Mouse (Mus musculus) heart, postnatal 10 days (tissue): ENCODE data around the gene Mfap4. TPM values are rescaled to one million over a fixed set of nuclear protein-coding genes. Genes with fewer than 3 reads are reported as not detected.

ENCODE experiments used
- DNase-seq, 2 experiments: peaks; one replicate each; pipeline ENCODE4 v3.0.0; 2021
- intact Hi-C: fragments of 180-260 bp; cut with DNase I; formaldehyde crosslinking; loops from one replicate; pipeline ENCODE4 v1.15.1; 2025
- total RNA-seq, 2 experiments: library from RNA; stranded (reverse); gene quantifications; 2 replicates each; pipeline ENCODE4 v1.2.3; 2021

Mfap4 gene
- total RNA-seq, 2 experiments from 2014 or later: 112 to 142 TPM

- DNase-seq: no peak
- intact Hi-C loops: no loop called here
These were observed 3.8 kb upstream of the Mfap4 start for GRCm38 (mm10) chr11:61481239-61482090.

DNA sequence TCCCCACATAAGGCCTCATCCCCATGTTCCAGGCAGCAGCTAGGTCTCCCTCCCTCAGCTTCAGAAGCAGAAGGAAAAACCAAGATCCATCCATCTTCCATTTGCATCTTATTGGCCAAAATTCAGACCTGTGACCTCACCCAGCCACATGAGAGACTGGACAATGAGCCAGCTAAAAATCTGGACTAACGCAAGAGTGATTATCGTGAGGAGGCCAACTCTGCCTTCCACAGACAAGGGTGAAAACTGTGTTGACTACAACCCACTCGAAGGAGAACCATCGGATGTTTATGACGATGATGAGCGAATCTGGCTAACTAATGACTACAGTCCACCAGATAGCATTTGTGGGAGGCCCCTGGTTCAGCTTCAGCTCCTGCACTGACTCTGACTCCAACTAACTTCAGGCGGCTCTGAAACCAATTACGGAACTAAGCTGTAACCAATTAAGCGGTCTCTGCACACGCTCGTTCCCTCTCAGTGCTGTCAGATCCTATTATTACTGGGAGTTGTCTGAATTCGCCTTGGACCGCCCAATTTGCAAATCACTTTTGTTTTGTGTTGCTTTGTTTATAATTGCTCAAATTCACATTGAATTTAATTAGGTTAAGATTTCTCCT lies 1.9 kb upstream of the Mfap4 start:
- peak in 1 of 2 experiments; percentile 45 for DNase-seq
- intact Hi-C loops: no loop called here

- intact Hi-C loops: no loop called here
- DNase-seq: no peak
These were observed 997 bp upstream of the Mfap4 start for GRCm38 (mm10) chr11:61484256-61484612.

DNA sequence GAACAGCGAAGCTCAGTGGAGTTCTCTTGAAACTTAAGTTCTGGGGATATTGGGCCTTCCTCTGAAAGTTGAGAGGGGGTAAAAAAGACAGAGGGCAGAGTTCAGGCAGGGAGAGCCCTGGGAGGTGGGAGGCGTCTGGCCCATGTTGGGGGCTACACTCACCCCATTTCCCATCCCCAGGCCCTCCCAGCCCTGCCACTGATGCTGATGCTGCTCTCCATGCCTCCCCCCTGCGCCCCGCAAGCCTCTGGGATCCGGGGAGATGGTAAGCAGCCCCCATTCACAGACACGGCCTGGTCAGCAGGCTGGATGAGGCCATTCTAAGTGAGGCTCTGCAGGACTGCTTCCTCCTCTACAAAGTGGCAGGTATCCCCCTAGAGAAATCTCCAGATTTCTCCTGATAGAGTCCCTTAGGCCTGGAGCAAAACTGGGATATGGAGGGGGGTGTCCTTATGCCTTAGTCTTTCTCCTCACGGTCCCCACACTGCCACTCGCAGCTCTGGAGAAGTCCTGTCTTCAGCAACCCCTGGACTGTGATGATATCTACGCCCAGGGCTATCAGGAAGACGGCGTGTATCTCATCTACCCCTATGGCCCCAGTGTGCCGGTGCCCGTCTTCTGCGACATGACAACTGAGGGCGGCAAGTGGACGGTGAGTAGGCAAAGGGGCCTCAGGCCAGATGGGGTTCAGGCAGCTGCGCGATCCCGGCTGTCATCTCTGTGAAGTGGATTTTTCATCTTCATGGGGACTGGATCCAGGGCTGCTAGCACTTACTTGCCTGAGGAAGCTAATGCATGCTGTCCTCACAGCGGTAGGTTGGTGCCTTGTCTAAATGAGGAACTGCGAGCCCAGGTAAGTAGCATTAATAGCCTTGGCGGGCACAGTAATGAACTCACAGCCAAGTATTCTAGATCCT lies 568 bp downstream of the Mfap4 start:
- DNase-seq: no peak
- intact Hi-C loops: no loop called here

DNA sequence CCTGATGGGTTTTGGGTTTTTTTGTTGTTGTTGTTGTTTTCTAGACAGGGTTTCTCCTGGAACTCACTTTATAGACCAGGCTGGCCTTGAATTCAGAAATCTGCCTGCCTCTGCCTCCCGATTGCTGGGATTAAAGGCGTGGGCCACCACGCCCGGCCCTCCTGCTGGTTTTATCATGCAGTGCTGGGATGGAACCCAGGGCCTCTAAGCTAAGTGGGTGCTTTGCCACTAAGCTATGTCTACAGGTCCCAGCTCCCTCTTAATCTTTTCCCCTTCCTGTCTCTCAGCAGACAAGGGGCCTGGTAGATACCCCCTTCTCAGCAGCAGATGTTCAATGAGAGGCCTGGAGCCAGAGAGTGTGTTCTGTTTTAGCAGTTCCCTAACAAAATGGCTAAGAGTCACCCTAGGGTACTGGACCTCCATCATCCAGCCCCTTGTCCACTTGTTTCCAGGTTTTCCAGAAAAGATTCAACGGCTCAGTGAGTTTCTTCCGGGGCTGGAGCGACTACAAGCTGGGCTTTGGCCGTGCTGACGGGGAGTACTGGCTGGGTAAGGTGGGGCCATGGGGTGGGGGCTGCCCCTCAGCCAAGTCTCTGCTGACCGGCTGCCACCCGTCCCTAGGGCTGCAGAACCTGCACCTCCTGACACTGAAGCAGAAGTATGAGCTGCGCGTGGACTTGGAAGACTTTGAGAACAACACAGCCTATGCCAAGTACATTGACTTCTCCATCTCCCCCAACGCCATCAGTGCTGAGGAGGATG lies 1.4 kb downstream of the Mfap4 start:
- DNase-seq: no peak
- intact Hi-C loops: no loop called here

DNA sequence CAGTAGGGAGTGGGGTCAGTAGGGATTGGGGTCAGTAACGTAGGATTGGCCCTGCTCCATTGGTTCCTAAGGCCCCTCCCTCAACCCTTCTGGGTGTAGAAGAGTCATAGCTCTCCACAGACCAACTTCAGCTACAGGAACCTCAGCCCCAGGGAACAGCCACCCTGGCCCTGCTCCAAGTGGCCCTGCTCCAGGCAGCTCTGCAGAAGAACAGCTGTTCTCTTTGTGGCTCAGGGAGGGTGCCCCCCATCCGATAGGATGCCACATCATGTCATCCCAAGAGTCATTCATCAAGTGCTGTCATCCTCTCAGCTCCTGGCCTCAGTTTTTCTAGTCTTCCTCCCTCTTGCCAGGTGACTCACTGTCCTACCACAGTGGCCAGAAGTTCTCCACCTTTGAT lies 2.2 kb downstream of the Mfap4 start:
- intact Hi-C loops: no loop called here
- DNase-seq: peak; percentile 78 to 80

- intact Hi-C loops: no loop called here
- DNase-seq: no peak
These were observed 2.7 kb downstream of the Mfap4 start for GRCm38 (mm10) chr11:61487936-61488335.

DNA sequence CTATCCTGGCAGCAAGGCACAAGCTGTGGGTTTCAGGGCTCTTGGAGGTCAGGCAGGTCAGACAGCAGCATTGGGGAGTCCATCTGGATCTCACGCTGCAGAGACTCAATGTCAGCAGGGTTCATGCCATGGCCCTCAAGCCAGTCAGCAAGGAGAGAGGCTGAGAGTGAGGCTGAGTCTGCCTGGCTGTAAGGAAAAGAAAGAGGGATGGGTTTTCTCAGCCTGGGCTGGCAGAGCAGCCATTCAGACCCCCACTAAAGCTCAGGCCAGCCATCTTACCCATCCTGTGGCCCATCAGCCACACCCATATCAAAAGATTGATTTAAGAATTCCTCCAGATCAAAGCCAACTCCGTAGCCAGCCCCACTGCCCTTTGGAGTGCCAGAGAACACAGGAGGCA lies 3.9 kb downstream of the Mfap4 start:
- no peak for DNase-seq
- intact Hi-C loops: no loop called here

DNA sequence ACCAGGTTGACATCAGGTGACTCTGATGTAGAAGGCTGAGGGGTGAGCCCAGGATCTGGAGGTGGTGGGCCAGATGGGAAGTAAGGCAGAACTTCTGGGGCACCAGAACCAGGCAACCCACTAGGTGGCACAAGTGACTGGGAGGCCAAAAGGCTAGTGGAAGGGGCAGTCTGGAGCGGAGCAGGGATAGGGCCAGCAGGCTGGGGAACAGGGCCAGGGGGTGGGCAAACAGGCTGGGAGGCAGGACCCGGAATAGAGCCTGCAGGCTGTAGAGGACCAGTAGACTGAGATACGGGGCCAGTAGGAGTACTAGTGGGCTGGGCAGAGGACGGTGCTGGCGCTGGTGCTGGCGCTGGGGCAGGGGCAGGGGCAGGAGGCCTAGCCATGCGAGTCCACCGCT lies 4.6 kb downstream of the Mfap4 start:
- no peak for DNase-seq
- intact Hi-C loops: no loop called here

DNA sequence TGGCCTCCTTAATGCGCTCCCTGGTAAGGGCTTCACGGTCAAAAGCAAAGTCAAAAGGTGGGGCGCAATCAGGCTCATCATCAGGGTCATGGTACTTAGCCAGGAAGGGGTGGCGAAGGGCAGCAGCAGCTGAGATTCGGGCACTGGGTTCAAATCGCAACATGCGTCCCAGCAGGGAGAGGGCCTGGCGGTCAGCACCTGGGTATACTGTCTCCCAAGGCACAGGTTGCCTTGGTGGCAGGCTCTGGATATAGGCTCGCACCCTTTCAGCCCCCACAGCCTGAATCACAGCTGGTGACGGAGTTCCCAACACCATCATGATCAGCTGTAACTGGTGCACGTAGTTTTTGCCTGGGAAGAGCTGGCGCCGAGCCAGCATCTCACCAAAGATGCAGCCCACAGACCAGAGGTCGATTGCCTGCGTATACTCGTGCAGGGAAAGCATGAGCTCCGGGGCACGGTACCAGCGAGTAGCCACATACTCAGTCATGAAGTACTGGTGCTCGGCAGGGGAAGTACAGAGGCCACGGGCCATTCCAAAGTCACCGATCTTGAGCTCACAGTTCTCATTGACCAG lies 5.8 kb downstream of the Mfap4 start:
- DNase-seq: no peak
- intact Hi-C loops: no loop called here

- no peak for DNase-seq
- intact Hi-C loops: no loop called here
These were observed 7.6 kb downstream of the Mfap4 start for GRCm38 (mm10) chr11:61492749-61493401.

- intact Hi-C loops: no loop called here
These were observed 8.4 kb downstream of the Mfap4 start for GRCm38 (mm10) chr11:61493525-61494128.

DNA sequence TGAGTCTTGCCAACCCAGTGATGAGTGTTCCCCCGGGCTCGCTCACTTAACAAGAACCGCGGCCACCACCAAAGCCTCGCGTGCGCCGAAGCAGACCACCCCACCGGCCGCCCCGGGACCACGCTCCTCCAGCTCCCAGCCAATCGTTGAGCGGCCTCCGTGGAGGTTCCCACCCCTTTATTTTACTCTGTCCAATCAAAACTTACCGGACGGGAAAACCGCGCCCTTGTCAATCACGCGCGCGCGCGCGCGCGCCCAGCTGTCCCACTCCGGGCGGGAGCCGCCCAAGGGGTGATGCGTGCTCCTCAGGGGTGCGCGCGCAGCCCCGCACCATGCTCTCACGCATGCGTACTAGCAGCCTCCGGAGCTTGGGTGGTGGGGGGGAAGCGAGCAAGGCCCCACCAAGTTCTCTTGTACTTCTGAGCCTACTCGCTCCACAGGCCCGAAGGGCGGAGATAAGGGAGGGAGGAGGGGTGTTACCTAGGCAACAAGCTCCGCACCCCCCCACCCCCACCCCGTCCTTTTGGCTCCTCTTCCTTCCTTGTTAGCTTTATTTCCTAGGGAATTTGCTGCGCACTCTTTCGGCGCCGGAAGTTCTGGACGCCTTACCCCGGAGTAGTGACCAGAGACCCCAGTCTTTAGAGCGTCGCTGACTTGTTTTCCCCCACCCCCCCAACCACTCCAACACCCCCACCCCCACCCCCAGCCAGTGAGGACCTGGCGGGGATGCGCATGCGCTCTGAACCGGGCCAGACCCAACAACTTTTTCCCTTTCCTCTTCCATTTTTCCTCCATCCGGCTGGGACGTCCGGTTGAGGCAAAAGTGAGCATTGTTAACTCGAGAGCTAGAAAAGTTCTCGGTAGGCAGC lies 9.1 kb downstream of the Mfap4 start, which contains the start of gene Mapk7:
Gene Mapk7, minus strand, starts transcription at position 278 of the 869 bp plus-strand sequence.
- DNase-seq: peak; percentile 98 to 99
- intact Hi-C loops: no loop called here

More at GRCm38 (mm10) chr11:61493525-61494128, 8.4 kb downstream of the Mfap4 start:
- DNase-seq: no peak

GRCm38 (mm10) chr11:61495528-61495927 lies 10.3 kb downstream of the Mfap4 start:
- no peak for DNase-seq
- intact Hi-C loops: no loop called here

- DNase-seq: no peak
- intact Hi-C loops: no loop called here
These were observed 12.3 kb downstream of the Mfap4 start for GRCm38 (mm10) chr11:61497490-61497889.

DNA sequence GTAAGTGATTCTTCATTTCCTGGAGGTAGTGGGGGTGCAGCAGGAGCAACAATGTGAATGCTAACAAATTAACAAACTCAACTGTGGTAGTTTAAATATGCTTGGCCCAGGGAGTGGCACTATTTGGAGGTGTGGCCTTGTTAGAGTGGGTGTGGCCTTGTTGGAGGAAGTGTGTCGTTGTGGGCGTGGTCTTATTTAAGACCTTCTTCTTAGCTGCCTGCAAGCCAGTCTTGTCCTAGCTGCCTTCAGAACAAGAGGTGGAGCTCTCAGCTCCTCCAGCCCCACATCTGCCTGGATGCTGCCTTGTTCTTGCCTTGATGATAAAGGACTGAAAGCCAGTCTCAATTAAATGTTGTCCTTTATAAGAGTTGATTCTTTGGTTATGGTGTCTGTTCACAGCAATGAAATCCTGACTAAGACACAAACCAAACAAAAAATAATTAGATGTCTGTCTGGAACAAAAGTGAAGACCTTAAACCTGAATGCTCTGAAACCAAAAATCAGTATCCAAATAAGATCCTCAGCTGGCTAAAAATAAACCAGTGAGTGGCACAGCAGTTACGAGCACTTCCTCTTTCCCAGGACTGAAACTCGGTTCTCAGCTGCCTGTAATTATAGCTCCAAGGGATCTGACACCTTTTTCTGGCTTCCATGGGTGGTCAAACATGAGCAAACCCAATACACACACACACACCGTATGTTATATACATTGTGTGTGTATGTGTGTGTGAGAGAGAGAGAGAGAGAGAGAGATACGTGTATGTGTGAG lies 13.7 kb downstream of the Mfap4 start:
- DNase-seq: no peak
- intact Hi-C loops: loop anchor here (2.0 kb wide), 1 partner anchor 150 kb away; no protein-coding TSS in a partner anchor

- intact Hi-C loops: loop anchor here (2.0 to 10.0 kb wide), 5 partner anchors 93 to 1599 kb away; no protein-coding TSS in a partner anchor
- no peak for DNase-seq
These were observed 18.7 kb downstream of the Mfap4 start for GRCm38 (mm10) chr11:61503933-61504332.
